Mouse (Mus musculus): ENCODE data around the gene Hoxb9. TPM values are rescaled to one million over a fixed set of nuclear protein-coding genes. Genes with fewer than 3 reads are reported as not detected.

The Hoxb9 gene
- total RNA-seq, 2 experiments from 2014 or later: not detected

DNA sequence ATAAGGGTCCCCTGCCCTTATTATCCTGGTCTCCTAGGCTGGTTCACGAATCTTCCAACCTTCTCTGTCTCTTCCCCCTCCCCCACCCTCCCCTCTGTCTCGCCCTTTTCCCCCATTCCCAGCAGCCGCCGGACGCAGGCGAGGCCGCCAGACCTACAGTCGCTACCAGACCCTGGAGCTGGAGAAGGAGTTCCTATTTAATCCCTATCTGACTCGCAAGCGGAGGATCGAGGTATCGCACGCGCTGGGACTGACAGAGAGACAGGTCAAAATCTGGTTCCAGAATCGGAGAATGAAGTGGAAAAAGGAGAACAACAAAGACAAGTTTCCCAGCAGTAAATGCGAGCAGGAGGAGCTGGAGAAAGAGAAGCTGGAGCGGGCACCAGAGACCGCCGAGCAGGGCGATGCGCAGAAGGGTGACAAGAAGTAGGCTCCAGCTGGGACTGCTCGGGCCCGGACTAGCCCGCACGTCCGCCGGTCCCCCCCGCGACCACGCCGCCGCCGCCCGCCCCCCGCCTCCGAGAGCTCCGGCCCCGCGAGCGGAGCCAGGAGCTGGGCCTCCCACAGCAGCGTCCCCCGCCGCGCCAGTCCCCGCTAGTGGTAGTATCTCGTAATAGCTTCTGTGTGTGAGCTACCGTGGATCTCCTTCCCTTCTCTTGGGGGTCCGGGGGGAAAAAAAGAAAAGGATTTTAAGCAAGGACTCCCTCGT lies 12.9 kb downstream of the Hoxb9 start:
- DNase-seq (ENCODE audit: low spot score in 2 of 2): no peak

DNA sequence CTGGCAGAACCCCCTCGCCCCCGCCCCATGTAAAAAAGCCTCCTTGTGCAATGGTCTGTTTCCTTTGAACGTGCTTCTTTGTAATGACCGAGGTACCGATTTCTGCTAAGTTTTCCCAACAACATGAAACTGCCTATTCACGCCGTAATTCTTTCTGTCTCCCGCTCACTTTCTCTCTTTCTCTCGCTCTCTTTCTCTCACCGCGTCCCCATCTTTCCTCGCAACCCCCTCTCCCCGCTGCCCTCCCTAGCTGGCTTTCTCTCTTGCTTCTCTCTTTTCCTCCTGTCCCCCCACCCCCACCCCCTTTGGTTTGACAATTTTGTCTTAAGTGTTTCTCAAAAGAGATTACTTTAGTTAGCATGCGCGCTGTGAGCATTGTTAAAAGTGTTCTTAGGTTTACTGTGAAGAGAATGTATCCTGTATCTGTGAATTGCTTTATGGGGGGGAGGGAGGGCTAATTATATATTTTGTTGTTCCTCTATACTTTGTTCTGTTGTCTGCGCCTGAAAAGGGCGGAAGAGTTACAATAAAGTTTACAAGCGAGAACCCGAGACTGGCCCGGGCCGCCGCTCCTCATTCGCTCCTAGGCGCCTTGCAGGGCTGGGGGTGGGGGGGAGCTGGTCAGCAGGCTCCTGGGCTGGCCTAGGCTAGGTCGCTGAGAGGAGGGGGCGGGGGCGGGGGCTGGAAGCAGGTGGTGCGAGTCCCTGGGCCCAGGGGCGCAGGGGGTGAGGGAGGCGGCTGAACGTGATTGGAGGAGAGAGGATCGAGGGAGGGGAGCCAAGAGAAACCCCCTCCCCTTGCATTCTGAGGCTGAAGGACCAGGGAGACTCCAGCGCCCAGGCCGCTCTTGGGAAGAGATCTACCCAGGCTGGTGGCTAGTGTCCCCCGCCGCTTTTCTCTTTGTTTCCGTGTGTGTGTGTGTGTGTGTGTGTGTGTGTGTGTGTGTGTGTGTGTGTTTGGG lies 13.8 kb downstream of the Hoxb9 start:
- no peak for DNase-seq (ENCODE audit: low spot score in 2 of 2)

GRCm38 (mm10) chr11:96285771-96286738 lies 14.8 kb downstream of the Hoxb9 start, which contains the start of gene Hoxb7:
Gene Hoxb7, plus strand, starts transcription at chr11:96286623.
- no peak for DNase-seq (ENCODE audit: low spot score in 2 of 2)

DNA sequence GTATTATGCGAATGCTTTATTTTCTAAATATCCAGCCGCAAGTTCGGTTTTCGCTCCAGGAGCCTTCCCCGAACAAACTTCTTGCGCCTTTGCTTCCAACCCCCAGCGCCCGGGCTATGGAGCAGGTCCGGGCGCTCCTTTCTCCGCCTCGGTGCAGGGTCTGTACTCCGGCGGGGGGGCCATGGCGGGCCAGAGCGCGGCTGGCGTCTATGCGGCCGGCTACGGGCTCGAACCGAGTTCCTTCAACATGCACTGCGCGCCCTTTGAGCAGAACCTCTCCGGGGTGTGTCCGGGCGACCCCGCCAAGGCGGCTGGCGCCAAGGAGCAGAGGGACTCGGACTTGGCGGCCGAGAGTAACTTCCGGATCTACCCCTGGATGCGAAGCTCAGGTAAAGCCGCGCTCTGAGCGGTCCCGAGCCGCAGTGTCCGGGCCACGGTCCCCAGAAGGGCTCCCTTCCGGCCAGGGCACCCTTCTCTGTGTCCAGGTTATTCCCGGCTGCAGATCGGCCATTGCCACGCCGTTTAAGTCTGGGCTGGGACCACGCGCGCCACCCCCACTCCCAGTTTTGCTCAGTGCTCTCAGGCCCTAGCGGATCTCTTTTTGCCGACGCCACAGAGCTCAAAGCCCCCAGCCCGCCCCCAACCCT lies 15.6 kb downstream of the Hoxb9 start:
- DNase-seq (ENCODE audit: low spot score in 2 of 2): no peak

DNA sequence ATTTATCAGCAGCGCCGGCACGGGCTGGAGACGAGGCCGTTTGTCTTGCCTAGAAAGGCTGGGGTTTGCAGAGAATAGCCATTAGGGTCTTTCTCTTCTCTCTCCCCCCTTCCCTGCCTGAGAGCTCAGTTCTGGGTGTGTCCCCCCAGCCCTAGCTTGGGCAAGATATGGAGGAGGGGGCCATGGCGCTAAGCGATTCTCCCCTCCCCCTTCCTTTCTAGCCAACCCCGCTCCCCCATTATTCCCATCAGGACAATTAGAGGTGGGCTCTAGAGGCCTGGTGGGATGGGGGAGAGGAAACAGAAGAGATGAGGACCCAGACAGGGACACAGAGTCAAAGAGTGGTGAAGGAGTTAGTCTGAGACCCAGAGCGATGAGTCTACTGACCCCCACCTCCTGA lies 16.2 kb downstream of the Hoxb9 start:
- no peak for DNase-seq (ENCODE audit: low spot score in 2 of 2)

DNA sequence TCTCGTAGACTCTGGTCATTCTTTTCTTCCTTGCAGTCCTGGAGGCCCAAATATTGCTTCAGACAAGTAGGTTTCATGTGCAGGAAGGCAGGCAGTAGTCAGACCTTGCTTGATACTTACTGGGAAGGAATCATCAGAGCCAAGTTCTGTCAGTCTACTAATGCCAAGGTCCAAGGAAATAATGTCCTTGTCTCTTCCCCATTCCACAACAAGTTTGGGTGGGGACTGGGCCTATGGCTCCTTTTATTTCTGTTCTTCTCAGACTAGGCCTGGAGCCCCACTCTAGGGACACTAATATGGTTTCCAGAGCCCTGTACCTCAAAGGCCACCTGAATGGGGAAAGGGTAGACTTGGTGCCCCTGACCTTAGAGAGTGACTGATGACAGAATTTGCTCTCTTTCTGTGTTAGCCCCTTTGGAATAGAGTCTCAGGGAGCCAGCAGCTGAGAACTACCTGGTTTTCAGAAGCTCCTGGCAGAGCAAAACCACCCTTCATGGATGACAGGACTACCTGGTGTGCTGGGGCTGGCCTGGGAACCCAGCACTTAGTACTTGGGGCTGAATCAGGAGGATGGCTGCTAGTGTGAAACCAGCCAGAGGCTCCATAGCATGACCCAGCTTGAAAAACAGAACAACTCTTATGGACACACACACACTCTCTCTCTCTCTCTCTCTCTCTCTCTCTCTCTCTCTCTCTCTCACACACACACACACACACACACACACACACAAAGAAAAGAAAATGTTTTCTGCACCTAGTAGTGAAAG lies 17.4 kb downstream of the Hoxb9 start:
- no peak for DNase-seq (ENCODE audit: low spot score in 2 of 2)

- no peak for DNase-seq (ENCODE audit: low spot score in 2 of 2)
Measured at GRCm38 (mm10) chr11:96289293-96289692, 18.0 kb downstream of the Hoxb9 start.

DNA sequence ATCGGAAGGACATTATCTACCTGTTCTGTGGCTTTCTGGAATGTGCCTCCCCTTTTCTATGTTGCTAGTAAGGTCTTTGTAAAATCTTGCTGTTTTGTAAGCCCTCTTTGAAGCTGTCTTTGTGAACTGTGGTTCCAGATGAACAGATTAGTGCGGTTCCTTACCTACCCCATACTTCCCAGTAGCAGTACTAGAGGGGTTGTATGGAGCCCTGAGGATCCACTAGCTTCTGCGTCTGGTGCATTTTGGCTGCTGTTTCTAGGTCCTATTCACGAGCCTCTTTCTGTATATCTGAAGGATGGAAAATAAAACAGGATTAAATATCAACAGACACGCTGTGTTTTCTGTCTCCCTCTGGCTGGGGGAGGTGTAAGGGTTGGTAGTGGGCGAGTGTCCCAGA lies 18.6 kb downstream of the Hoxb9 start:
- no peak for DNase-seq (ENCODE audit: low spot score in 2 of 2)

DNA sequence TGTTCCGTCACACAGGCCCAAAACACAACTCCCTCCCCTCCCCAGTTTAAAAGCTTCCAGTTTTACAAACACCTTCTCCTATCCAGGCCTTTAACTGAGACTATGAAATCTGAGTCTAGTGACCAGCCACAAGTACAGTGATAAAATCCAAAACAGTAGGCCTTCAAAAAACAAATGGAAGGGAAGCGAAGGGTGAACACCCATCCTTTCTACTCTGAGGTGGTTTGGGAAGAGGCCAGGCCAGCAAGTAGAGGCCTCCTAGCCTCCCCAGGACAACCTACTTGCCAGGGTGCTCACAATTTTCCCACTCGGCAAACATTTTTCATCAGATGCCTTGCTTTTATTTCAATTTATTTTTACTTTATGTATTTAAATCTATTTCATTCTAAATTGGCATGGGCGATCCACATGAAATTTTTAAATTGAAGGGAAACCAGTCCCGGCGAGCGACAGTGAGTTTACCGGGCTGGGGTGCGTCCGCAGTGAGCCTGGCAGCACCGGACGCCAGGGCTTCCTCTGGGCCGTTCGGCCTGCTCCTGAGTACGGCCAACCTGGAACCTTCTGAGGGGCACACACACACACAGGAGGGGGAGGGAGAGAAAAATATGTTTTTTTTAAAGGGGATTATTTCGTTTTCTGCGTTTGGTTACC lies 19.6 kb downstream of the Hoxb9 start:
- no peak for DNase-seq (ENCODE audit: low spot score in 2 of 2)

DNA sequence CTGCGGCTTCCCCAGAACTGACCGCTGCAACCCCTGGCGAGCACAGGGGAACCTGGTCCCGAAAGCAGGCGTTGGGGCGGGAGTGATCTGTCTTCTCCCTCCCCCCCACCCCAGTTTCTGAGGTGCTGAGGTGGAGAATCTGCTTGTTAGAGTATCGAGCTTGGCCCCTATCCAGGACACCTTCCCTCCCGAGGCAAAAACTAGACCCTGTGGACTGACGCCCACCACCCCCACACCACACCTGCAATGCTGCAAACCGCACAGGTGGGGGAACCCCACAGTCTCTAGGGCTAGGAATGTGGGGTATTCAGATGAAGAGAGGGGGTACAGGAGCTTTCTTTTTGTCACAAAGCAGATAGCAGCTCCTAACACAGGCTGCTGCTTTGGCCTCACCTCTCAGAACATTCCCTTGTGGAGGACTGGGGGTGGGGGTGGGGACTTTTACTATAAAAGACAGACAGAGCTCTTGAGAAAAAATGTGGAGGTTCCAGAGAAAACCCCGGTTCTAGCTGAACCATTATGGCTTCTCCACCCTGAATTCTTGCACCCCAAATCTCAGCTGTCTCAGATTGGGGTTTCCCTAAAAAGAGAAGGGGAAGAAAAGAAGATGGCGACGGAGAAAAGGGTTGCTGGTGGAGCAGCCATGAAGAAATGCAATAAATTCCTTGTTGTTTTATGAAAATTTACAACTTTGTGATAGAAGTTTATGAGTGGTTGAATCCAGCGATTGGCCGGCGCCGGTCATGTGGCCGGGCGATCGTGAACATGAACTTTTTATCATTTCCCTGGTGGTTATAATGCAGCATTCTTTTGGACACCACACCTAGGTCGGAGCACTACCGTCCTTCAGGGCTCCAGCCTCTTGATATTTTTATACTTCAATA lies 20.7 kb downstream of the Hoxb9 start, which contains the start of gene Hoxb6:
Gene Hoxb6 (plus strand): TSS at position 796 of the 884 bp plus-strand sequence.
- DNase-seq (ENCODE audit: low spot score in 2 of 2): no peak

GRCm38 (mm10) chr11:96292565-96293301 lies 21.5 kb downstream of the Hoxb9 start:
- no peak for DNase-seq (ENCODE audit: low spot score in 2 of 2)

GRCm38 (mm10) chr11:96293302-96293921 lies 22.2 kb downstream of the Hoxb9 start:
- no peak for DNase-seq (ENCODE audit: low spot score in 2 of 2)

DNA sequence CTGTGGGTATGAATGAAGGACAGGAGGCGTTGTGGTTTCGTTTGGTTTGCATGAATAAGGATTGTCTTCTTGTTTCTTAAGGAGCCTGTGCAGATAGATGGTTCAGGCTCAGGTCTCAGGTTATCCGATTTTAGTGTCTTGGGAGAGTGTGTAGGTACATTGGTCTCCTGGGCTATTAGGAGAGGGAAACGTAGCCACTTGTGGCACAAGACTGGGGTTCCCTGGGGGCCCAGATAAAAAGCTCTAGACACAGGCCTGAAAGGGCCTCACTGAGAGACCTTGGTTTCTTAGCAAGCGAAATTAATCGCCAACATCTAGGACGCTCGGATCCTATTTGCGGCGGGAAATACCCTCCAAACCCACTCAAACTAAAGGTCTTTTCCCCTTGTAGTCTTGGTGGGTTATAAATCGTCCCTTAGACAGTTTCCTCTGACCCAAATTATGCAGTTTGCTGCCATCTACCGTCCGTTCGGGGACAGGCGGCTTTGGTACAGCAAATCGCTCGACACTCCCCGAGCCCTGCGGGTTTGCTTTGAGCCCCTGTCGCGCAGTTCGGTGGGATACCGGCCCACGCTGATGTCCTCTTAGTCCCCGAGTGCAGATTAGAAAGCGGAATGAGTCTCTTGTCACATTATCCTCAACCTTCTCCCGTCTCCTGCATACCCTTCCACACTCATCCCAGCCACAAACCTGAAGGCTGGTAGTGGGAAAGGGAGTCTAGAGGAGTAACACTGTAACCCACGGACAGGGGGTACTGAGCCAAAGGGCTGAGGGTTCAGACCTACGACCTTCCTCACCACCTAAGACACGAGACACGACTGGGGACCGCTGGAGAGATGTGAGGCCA lies 23.2 kb downstream of the Hoxb9 start:
- DNase-seq (ENCODE audit: low spot score in 2 of 2): peak; percentile 52 to 65

- DNase-seq (ENCODE audit: low spot score in 2 of 2): no peak
Measured at GRCm38 (mm10) chr11:96295092-96295835, 24.0 kb downstream of the Hoxb9 start.

GRCm38 (mm10) chr11:96296997-96297396 lies 25.7 kb downstream of the Hoxb9 start:
- no peak for DNase-seq (ENCODE audit: low spot score in 2 of 2)
